Mouse (Mus musculus) MEL (cell line): ENCODE measurements around the gene Glt8d2.

ENCODE experiments used
- MAFK ChIP-seq: IDR thresholded peaks from 2 replicates; pipeline ENCODE4 v1.6.1; 2011; ENCODE audit warnings: low read depth, mild to moderate bottlenecking, low read length, improper control_type of control experiment, borderline replicate concordance
- NRF1 ChIP-seq: IDR thresholded peaks from 2 replicates; pipeline ENCODE4 v1.6.1; 2014; ENCODE audit warnings: low read depth, mild to moderate bottlenecking, inconsistent platforms, low read length, improper control_type of control experiment, moderate library complexity; ENCODE audit not compliant: poor library complexity, insufficient read depth, severe bottlenecking
- TAL1 ChIP-seq: IDR thresholded peaks from 2 replicates; pipeline ENCODE4 v1.6.1; 2012; ENCODE audit warnings: mild to moderate bottlenecking, inconsistent platforms, low read length, moderate library complexity, mixed read lengths

DNA sequence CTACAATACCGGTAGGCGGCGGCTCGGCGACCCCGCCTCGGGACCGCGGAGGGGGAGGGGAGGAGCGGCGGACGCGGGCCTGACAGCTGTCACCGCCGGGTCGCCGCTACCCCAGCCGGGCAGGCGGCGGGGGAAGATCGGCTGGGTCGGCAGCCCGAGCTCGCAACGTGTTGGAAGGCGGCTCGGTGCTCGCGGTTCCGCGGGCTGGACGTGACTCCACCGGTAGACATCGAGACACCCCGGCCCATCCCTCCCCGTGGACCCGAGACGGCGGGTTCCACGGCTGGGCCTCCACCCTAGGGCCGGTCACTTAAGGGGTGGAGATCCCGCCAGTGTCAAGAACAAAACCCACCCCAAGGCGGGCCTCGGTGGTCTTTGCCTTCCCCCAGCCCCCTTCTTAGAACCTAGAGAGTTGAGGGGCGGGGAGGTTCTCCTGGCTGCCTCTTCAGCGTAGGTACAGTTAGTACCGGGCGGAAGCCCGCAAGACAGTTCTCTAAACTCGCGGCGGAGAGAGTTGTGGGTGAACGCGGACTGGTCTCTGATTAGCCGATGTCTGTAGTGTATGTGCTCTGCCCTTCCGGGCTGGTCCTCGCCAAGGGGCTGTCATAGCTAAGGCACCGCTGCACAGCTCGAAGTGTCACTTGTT is 9.0 kb upstream of the Glt8d2 start:
- TF ChIP-seq MAFK, result no peak
- no peak for TF ChIP-seq TAL1
- no peak for TF ChIP-seq NRF1
